Mouse (Mus musculus) midbrain, embryonic 12.5 days (tissue): ENCODE data around the gene Galnt17. TPM values are rescaled to one million over a fixed set of nuclear protein-coding genes. Genes with fewer than 3 reads are reported as not detected.

Experiments used
- ATAC-seq: fragments of 200-750 bp; cut with Nextera tagmentation; 2 replicates; pipeline ENCODE4 v1.8.0; 2017; ENCODE audit warnings: low read depth, moderate TSS enrichment, moderate library complexity; ENCODE audit not compliant: low FRiP score
- H3K27ac ChIP-seq: fragments of 300-500 bp; sonication (generic); replicated peaks from 2 replicates; pipeline ENCODE4 v1.5.1; 2016; ENCODE audit warnings: mild to moderate bottlenecking
- H3K27me3 ChIP-seq: fragments of 300-500 bp; sonication (generic); 2 replicates; pipeline ENCODE4 v1.6.1; 2016; ENCODE audit warnings: mild to moderate bottlenecking
- H3K36me3 ChIP-seq: fragments of 300-500 bp; sonication (generic); 2 replicates; pipeline ENCODE4 v1.6.1; 2016
- H3K4me1 ChIP-seq: fragments of 300-500 bp; sonication (generic); 2 replicates; pipeline ENCODE4 v1.6.1; 2016
- H3K4me2 ChIP-seq: fragments of 300-500 bp; sonication (generic); replicated peaks from 2 replicates; pipeline ENCODE4 v1.6.1; 2016; ENCODE audit warnings: mild to moderate bottlenecking, moderate library complexity
- H3K4me3 ChIP-seq: fragments of 300-500 bp; sonication (generic); 2 replicates; pipeline ENCODE4 v1.5.1; 2016; ENCODE audit warnings: mild to moderate bottlenecking
- H3K9ac ChIP-seq: fragments of 300-500 bp; sonication (generic); replicated peaks from 2 replicates; pipeline ENCODE4 v1.6.1; 2016; ENCODE audit warnings: mild to moderate bottlenecking, moderate library complexity
- H3K9me3 ChIP-seq: fragments of 300-500 bp; sonication (generic); 2 replicates; pipeline ENCODE4 v1.6.1; 2016; ENCODE audit warnings: mild to moderate bottlenecking
- WGBS: fragments of 180-500 bp; shearing (Covaris S2); methylation state at CpG from one replicate; pipeline ENCODE4 v1.1.7; 2016; 5-methylcytosine and 5-hydroxymethylcytosine counted together
- polyA plus RNA-seq: library from polyadenylated mRNA; unstranded; fragments of >200 nt; fragmentation: Nextera tagmentation; extraction: Ambion mirVana; gene quantifications from 2 replicates; pipeline ENCODE4 v1.2.1, GENCODE M21; 2016

Galnt17 gene
- polyA plus RNA-seq, 1 experiment from 2014 or later: 2.6 TPM

- H3K36me3 ChIP-seq: no peaks in the 10 kb centered on the region
- no peaks in the 10 kb centered on the region for H3K9me3 ChIP-seq
- H3K27me3 ChIP-seq: no peaks in the 10 kb centered on the region
- WGBS: 95% methylated on average over 6 of the region's 6 CpGs
- no peak for ATAC-seq
- H3K4me1 ChIP-seq: no peaks in the 10 kb centered on the region
- no peak overlapping the region for H3K27ac ChIP-seq
- no peak overlapping the region for H3K4me3 ChIP-seq
- H3K4me2 ChIP-seq: no peak overlapping the region
- H3K9ac ChIP-seq: no peak overlapping the region
Measured at GRCm38 (mm10) chr5:131287091-131287490, 21.2 kb downstream of the Galnt17 start.

GRCm38 (mm10) chr5:131286680-131287079 lies 21.6 kb downstream of the Galnt17 start:
- WGBS: 99% methylated on average over 2 of the region's 2 CpGs
- no peaks in the 10 kb centered on the region for H3K4me1 ChIP-seq
- ATAC-seq: no peak
- no peaks in the 10 kb centered on the region for H3K36me3 ChIP-seq
- no peaks in the 10 kb centered on the region for H3K27me3 ChIP-seq
- H3K4me2 ChIP-seq: no peak overlapping the region
- no peak overlapping the region for H3K27ac ChIP-seq
- no peaks in the 10 kb centered on the region for H3K9me3 ChIP-seq
- no peak overlapping the region for H3K4me3 ChIP-seq
- H3K9ac ChIP-seq: no peak overlapping the region

- ATAC-seq: no peak
- Histone ChIP-seq H3K27ac (no peak overlapping the region), H3K4me2 (no peak overlapping the region), H3K9me3 (no peaks in the 10 kb centered on the region), H3K4me3 (no peak overlapping the region), H3K4me1 (no peaks in the 10 kb centered on the region), H3K27me3 (no peaks in the 10 kb centered on the region), H3K36me3 (no peaks in the 10 kb centered on the region), H3K9ac (no peak overlapping the region)
- WGBS: 50% methylated on average over 2 of the region's 2 CpGs
Measured at GRCm38 (mm10) chr5:131280349-131280748, 27.9 kb downstream of the Galnt17 start.

- Histone ChIP-seq H3K36me3 (no peaks in the 10 kb centered on the region), H3K27me3 (no peaks in the 10 kb centered on the region), H3K4me2 (no peak overlapping the region), H3K27ac (no peak overlapping the region), H3K9ac (no peak overlapping the region), H3K4me3 (no peak overlapping the region), H3K9me3 (no peaks in the 10 kb centered on the region), H3K4me1 (no peaks in the 10 kb centered on the region)
- 82% methylated on average over 10 of the region's 10 CpGs for WGBS
- ATAC-seq: no peak
Measured at GRCm38 (mm10) chr5:131279286-131279685, 29.0 kb downstream of the Galnt17 start.

GRCm38 (mm10) chr5:131277227-131277626 lies 31.1 kb downstream of the Galnt17 start:
- WGBS: 83% methylated on average over 7 of the region's 7 CpGs

GRCm38 (mm10) chr5:131266291-131266690 lies 42.0 kb downstream of the Galnt17 start:
- WGBS: 81% methylated on average over 2 of the region's 2 CpGs
- H3K4me1 ChIP-seq: no peaks in the 10 kb centered on the region
- H3K4me3 ChIP-seq: no peak overlapping the region
- no peak overlapping the region for H3K4me2 ChIP-seq
- no peak overlapping the region for H3K9ac ChIP-seq
- no peak overlapping the region for H3K27ac ChIP-seq
- H3K27me3 ChIP-seq: no peaks in the 10 kb centered on the region
- no peaks in the 10 kb centered on the region for H3K36me3 ChIP-seq
- no peak for ATAC-seq
- no peaks in the 10 kb centered on the region for H3K9me3 ChIP-seq

More at GRCm38 (mm10) chr5:131277227-131277626, 31.1 kb downstream of the Galnt17 start:
- Histone ChIP-seq H3K36me3 (no peaks in the 10 kb centered on the region), H3K4me1 (no peaks in the 10 kb centered on the region), H3K9ac (no peak overlapping the region), H3K27ac (no peak overlapping the region), H3K4me2 (no peak overlapping the region), H3K27me3 (no peaks in the 10 kb centered on the region), H3K4me3 (no peak overlapping the region), H3K9me3 (no peaks in the 10 kb centered on the region)
- no peak for ATAC-seq

- WGBS: 88% methylated on average over 11 of the region's 11 CpGs
- Histone ChIP-seq H3K9ac (no peak overlapping the region), H3K27ac (no peak overlapping the region), H3K9me3 (no peaks in the 10 kb centered on the region), H3K4me3 (no peak overlapping the region), H3K4me1 (no peaks in the 10 kb centered on the region), H3K36me3 (no peaks in the 10 kb centered on the region), H3K27me3 (no peaks in the 10 kb centered on the region), H3K4me2 (no peak overlapping the region)
- ATAC-seq: no peak
Measured at GRCm38 (mm10) chr5:131264145-131264544, 44.2 kb downstream of the Galnt17 start.

GRCm38 (mm10) chr5:131250701-131251636 lies 57.3 kb downstream of the Galnt17 start:
- no peak for ATAC-seq
- Histone ChIP-seq H3K4me3 (no peak overlapping the region), H3K9ac (no peak overlapping the region), H3K27me3 (no peaks in the 10 kb centered on the region), H3K27ac (no peak overlapping the region), H3K36me3 (no peaks in the 10 kb centered on the region), H3K4me1 (no peaks in the 10 kb centered on the region), H3K9me3 (no peaks in the 10 kb centered on the region), H3K4me2 (no peak overlapping the region)
- WGBS: 87% methylated on average over 8 of the region's 8 CpGs

- H3K36me3 ChIP-seq: no peaks in the 10 kb centered on the region
- H3K27me3 ChIP-seq: no peaks in the 10 kb centered on the region
- ATAC-seq: no peak
- no peak overlapping the region for H3K27ac ChIP-seq
- H3K9me3 ChIP-seq: no peaks in the 10 kb centered on the region
- 91% methylated on average over 3 of the region's 3 CpGs for WGBS
- no peak overlapping the region for H3K4me2 ChIP-seq
- no peak overlapping the region for H3K9ac ChIP-seq
- H3K4me3 ChIP-seq: no peak overlapping the region
- no peaks in the 10 kb centered on the region for H3K4me1 ChIP-seq
Measured at GRCm38 (mm10) chr5:131248416-131248815, 59.9 kb downstream of the Galnt17 start.

- Histone ChIP-seq H3K27me3 (no peaks in the 10 kb centered on the region), H3K4me3 (no peak overlapping the region), H3K9me3 (no peaks in the 10 kb centered on the region), H3K4me2 (no peak overlapping the region), H3K36me3 (no peaks in the 10 kb centered on the region), H3K4me1 (no peaks in the 10 kb centered on the region), H3K27ac (no peak overlapping the region), H3K9ac (no peak overlapping the region)
- no peak for ATAC-seq
- WGBS: 97% methylated on average over 6 of the region's 6 CpGs
Measured at GRCm38 (mm10) chr5:131246591-131246990, 61.7 kb downstream of the Galnt17 start.

- no peak overlapping the region for H3K4me2 ChIP-seq
- H3K4me1 ChIP-seq: no peaks in the 10 kb centered on the region
- no peaks in the 10 kb centered on the region for H3K9me3 ChIP-seq
- no peak overlapping the region for H3K27ac ChIP-seq
- WGBS: 96% methylated on average over 4 of the region's 4 CpGs
- H3K36me3 ChIP-seq: no peaks in the 10 kb centered on the region
- H3K9ac ChIP-seq: no peak overlapping the region
- no peaks in the 10 kb centered on the region for H3K27me3 ChIP-seq
- ATAC-seq: no peak
- no peak overlapping the region for H3K4me3 ChIP-seq
Measured at GRCm38 (mm10) chr5:131241689-131242088, 66.6 kb downstream of the Galnt17 start.

GRCm38 (mm10) chr5:131239813-131240212 lies 68.5 kb downstream of the Galnt17 start:
- no peaks in the 10 kb centered on the region for H3K36me3 ChIP-seq
- no peak overlapping the region for H3K4me2 ChIP-seq
- H3K27me3 ChIP-seq: no peaks in the 10 kb centered on the region
- H3K27ac ChIP-seq: no peak overlapping the region
- H3K4me1 ChIP-seq: no peaks in the 10 kb centered on the region
- H3K4me3 ChIP-seq: no peak overlapping the region
- 97% methylated on average over 3 of the region's 3 CpGs for WGBS
- no peaks in the 10 kb centered on the region for H3K9me3 ChIP-seq
- no peak overlapping the region for H3K9ac ChIP-seq
- ATAC-seq: no peak
